Mouse (Mus musculus) subcutaneous adipose tissue, adult 2 months (tissue): Measurements from ENCODE around the gene Prdx2. TPM values are rescaled to one million over a fixed set of nuclear protein-coding genes. Genes with fewer than 3 reads are reported as not detected.

Experiments
- polyA plus RNA-seq: library from polyadenylated mRNA; depleted of rRNA; stranded (reverse); fragments of >200 nt; gene quantifications from 2 replicates; pipeline ENCODE4 v1.2.3, GENCODE M21; 2012; ENCODE audit warnings: low replicate concordance; rRNA removed

The Prdx2 gene
- polyA plus RNA-seq: 246 and 252 TPM in 2 replicates

DNA sequence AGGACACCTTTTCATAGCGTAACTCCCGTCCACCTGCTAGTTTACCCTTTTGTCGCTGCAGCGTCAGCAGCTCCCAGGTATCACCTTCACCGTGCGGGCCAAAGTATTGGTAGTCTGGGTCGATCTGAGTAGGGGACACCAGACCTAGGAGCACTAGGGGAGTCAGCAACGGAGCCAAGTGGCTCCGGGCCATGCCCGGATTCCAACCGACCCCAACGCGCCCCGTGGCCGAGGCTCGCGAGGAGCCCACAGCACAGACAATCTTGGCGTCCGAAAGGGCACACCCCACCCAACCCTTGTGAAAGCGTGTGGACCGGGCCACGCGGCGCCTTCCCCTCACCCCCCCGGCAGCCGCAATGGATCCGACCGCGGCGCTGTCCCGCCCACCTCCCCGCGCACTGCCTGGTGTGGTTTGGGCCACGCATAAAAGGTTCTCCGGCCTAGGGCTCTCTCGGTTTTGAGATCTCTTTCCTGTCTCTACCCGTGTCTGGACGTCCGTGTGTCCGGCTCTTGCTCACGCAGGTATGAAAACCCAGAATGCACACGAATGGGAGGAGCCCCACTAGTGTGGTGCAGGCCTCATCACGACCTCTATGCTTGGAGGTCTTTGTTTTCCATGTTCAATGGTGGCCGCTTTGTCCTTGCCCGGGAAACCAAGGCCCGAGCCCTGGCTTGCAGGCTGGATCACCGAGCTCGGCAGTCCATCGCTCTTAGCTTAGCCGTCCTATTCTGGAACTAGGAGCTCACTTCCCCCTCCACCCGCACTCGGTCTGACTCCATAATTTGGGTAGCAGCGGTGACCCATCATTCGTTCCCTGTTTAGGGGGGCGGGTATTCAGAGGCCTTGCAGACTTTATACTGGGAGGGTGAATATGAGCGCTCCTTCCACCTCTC is at the start of gene Prdx2, which contains the start of the genes Gm49661 and Rnaseh2a:
Prdx2 (plus strand) TSS at position 347 of the 894 bp plus-strand sequence.
Gm49661 (minus strand) TSS at position 193 of the 894 bp plus-strand sequence.
Rnaseh2a (minus strand) TSS at position 527 of the 894 bp plus-strand sequence.

DNA sequence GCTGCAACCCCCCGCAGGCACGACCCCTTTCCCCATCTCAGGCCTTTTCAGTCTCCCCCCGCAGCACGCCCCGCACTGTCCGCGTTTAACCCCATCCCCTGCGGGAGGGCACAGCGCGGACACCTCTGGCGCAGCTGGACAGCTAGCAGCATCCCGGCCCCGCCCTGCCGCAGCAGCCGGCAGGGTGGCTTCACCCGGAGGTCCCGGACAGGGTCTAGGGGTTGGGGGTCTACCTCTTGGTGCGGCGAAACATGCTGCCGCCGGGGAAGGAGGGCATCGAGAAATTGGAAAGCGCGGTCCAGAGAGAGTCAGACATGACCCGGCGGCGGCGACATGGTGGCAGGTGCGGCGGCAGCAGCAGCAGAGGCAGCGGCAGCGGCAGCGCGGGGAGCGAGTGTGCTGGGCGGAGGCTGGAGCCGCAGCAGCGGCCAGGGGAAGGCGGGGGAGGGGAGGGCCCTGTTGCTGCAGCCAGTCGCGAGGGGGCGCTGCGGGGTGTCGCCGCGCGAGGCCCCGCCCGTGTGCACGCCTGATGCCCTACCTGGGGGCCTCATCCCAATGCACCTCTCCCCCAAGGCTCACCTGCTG is 32.3 kb upstream of the Prdx2 start, which contains the start of gene Mast1:
Mast1 (minus strand) TSS at position 398 of the 585 bp plus-strand sequence.

GRCm38 (mm10) chr8:84946528-84947240 is 22.7 kb upstream of the Prdx2 start, which contains the start of gene Rtbdn:
Gene Rtbdn (plus strand): TSS chr8:84946991.

DNA sequence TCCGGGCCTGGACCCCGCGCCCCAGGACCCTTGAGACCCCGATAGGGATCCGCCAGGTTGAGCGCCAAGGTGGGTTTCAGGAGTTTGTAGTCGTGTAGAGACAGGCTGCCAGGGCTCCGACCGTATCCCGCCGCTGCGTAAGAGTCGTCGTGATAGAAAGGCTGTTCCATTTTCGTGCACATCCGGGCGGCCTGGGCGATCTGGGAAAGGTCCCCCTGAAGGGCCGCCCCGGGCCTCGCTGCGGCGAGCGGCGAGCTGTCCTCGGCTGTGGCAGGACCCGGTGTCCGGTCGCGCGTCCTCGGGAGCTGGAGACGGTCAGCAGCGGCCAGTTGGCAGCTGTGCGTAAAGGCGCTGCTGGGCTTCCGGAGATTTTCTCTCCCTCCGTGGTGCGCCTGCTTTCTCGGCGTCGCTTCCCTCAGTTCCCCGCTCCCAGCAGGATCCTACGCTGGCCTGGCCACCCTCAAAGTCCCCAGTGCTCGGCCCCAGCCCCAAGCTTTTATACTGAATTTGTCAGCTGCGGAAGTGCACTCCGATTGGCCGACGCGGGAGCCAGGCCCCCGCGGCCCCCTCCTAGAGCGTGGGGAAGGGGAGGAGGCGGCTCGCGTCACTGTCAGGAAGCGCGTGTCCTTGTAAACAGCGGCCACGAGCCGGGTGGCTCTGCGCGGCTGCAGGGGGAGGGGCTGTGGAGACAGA is 9.0 kb downstream of the Prdx2 start, which contains the start of gene Junb:
Junb (minus strand) TSS at position 471 of the 693 bp plus-strand sequence.

GRCm38 (mm10) chr8:84990349-84990748 is 21.0 kb downstream of the Prdx2 start, which contains the start of gene Hook2:
Gene Hook2 (plus strand): TSS chr8:84990603.

GRCm38 (mm10) chr8:85014431-85014830 is 45.0 kb downstream of the Prdx2 start, which contains the start of gene Best2:
Gene Best2 (minus strand): TSS chr8:85014531.

Other genes with a start within 250 kb of the Prdx2 start
- gene G430095P16Rik, start 246.6 kb upstream of the Prdx2 start, polyA plus RNA-seq: 0.86 and 1.6 TPM in 2 replicates
- 59.3 and 122 TPM in 2 replicates for gene Nfix, start 169.2 kb upstream of the Prdx2 start, polyA plus RNA-seq
- 4.0 TPM in 2 replicates for gene Dand5, start 146.8 kb upstream of the Prdx2 start, polyA plus RNA-seq
- 10.2 and 33.6 TPM in 2 replicates for gene Gadd45gip1, start 138.1 kb upstream of the Prdx2 start, polyA plus RNA-seq
- gene Rad23a, start 128.9 kb upstream of the Prdx2 start, polyA plus RNA-seq: 104 and 105 TPM in 2 replicates
- 216 and 341 TPM in 2 replicates for gene Calr, start 122.7 kb upstream of the Prdx2 start, polyA plus RNA-seq
- gene Farsa, start 112.6 kb upstream of the Prdx2 start, polyA plus RNA-seq: 43.3 and 77.7 TPM in 2 replicates
- 1.1 and 2.7 TPM in 2 replicates for gene Syce2, start 97.5 kb upstream of the Prdx2 start, polyA plus RNA-seq
- gene Gcdh, start 75.7 kb upstream of the Prdx2 start, polyA plus RNA-seq: 87.4 and 112 TPM in 2 replicates
- 0.22 and 0.30 TPM in 2 replicates for gene Klf1, start 67.7 kb upstream of the Prdx2 start, polyA plus RNA-seq
- 29.4 and 31.5 TPM in 2 replicates for gene Dnase2a, start 61.0 kb upstream of the Prdx2 start, polyA plus RNA-seq
- gene Mast1, start 32.2 kb upstream of the Prdx2 start, polyA plus RNA-seq: 0.03 and 0.10 TPM in 2 replicates
- gene Rtbdn, start 22.6 kb upstream of the Prdx2 start, polyA plus RNA-seq: not detected in 2 replicates
- not detected in 2 replicates for gene Gm49661, start 154 bp upstream of the Prdx2 start, polyA plus RNA-seq
- 38.6 and 47.8 TPM in 2 replicates for gene Rnaseh2a, start 180 bp downstream of the Prdx2 start, polyA plus RNA-seq
- gene Junb, start 9.1 kb downstream of the Prdx2 start, polyA plus RNA-seq: 35.0 and 39.1 TPM in 2 replicates
- gene Hook2, start 21.0 kb downstream of the Prdx2 start, polyA plus RNA-seq: 2.5 and 10.6 TPM in 2 replicates
- not detected in 2 replicates for gene Best2, start 44.9 kb downstream of the Prdx2 start, polyA plus RNA-seq
- gene Asna1, start 55.7 kb downstream of the Prdx2 start, polyA plus RNA-seq: 184 and 205 TPM in 2 replicates
- 61.2 and 143 TPM in 2 replicates for gene Trir, start 57.2 kb downstream of the Prdx2 start, polyA plus RNA-seq
- gene Tnpo2, start 67.3 kb downstream of the Prdx2 start, polyA plus RNA-seq: 74.9 and 104 TPM in 2 replicates
- 36.0 and 48.0 TPM in 2 replicates for gene Fbxw9, start 90.5 kb downstream of the Prdx2 start, polyA plus RNA-seq
- gene Gm5741, start 98.4 kb downstream of the Prdx2 start, polyA plus RNA-seq: 0.85 TPM in 1 of 2 replicates, not detected in the other
- 31.5 and 54.1 TPM in 2 replicates for gene Dhps, start 102.2 kb downstream of the Prdx2 start, polyA plus RNA-seq
- gene Wdr83os, start 111.2 kb downstream of the Prdx2 start, polyA plus RNA-seq: 156 and 164 TPM in 2 replicates
- gene Wdr83, start 111.7 kb downstream of the Prdx2 start, polyA plus RNA-seq: 33.8 and 37.5 TPM in 2 replicates
- gene Man2b1, start 113.7 kb downstream of the Prdx2 start, polyA plus RNA-seq: 98.6 and 103 TPM in 2 replicates
- gene Zfp791, start 153.5 kb downstream of the Prdx2 start, polyA plus RNA-seq: 0.86 and 1.5 TPM in 2 replicates
- not detected in 2 replicates for gene Cks1brt, start 182.3 kb downstream of the Prdx2 start, polyA plus RNA-seq